Mouse (Mus musculus): ENCODE results near the gene Gramd4.

GRCm38 (mm10) chr15:86015860-86016541 lies 41.5 kb upstream of the Gramd4 start:
- TF ChIP-seq CTCF (IDR thresholded peaks at IDR 0.05; ENCODE audit: extremely low read depth, insufficient read length, insufficient replicate concordance, low read depth, low read length) (no peak), POLR2A (IDR thresholded peaks at IDR 0.05; ENCODE audit: low read depth, low read length) (no peak)

All from small intestine, adult 2 months (tissue).